ENCODE assay signal across 11 mouse cellular contexts in genomic region chr7:75307570-75308087, GRCm38 (mm10). TPM values are rescaled to one million over a fixed set of nuclear protein-coding genes. Genes with fewer than 3 reads are reported as not detected.
DNase-seq lines count a peak whose midpoint lies in the region; ATAC-seq and TF ChIP-seq lines count a peak whose summit lies in the region.
"Had no signal": no experiment of that assay in that cellular context is flagged by ENCODE, and none has a peak within 500 bp of the region (broad histone marks: within the 10 kb centered on the region; RNA-seq: fewer than 3 reads in every experiment).

No protein-coding gene starts in this region.

- TF ChIP-seq POLR2A in brain, embryonic 14.5 days (IDR thresholded peaks at IDR 0.05; ENCODE audit: borderline replicate concordance, extremely low read depth, insufficient read depth, insufficient read length, poor library complexity, severe bottlenecking): no peak

- no peaks in the 10 kb centered on the region for H3K9me3 ChIP-seq in heart, embryonic 12.5 days (replicated peaks)
- no peaks in the 10 kb centered on the region for H3K9me3 ChIP-seq in forebrain, embryonic 14.5 days (replicated peaks; ENCODE audit: control insufficient read depth, low read length)
- no peaks in the 10 kb centered on the region for H3K9me3 ChIP-seq in midbrain, embryonic 10.5 days (replicated peaks)

- H3K4me2 ChIP-seq in heart, embryonic 12.5 days: peak overlapping the region; percentile 96
- peak overlapping the region; percentile 88 for H3K4me2 ChIP-seq in forebrain, embryonic 14.5 days (ENCODE audit: low read length)

- no peak for TF ChIP-seq CTCF in brain, embryonic 14.5 days (IDR thresholded peaks at IDR 0.05; ENCODE audit: borderline replicate concordance, extremely low read depth, insufficient read depth, insufficient read length)

- DNase-seq in heart, adult 11 months: no peak
- DNase-seq in brain, embryonic 14.5 days (ENCODE audit: low read depth): peak; percentile 12
- no peak for DNase-seq in forebrain, embryonic 14.5 days (ENCODE audit: low spot score)
- no peak for DNase-seq in midbrain, embryonic 10.5 days (ENCODE audit: low spot score)
- no peak for DNase-seq in layer of hippocampus, postnatal 10 days (ENCODE audit: low spot score in 2 of 2)
- DNase-seq in right cerebral cortex, adult 2 months (ENCODE audit: low spot score in 2 of 2): no peak
- DNase-seq: kidney, postnatal 14 days; spleen, adult 18-20 months had no signal

- H3K9ac ChIP-seq in heart, embryonic 12.5 days: no peak overlapping the region
- peak overlapping the region; percentile 18; the same call in 1 of the 2 replicates for H3K9ac ChIP-seq in forebrain, embryonic 14.5 days (ENCODE audit: low read length)

- H3K36me3 ChIP-seq in heart, embryonic 12.5 days: no peaks in the 10 kb centered on the region
- no peaks in the 10 kb centered on the region for H3K36me3 ChIP-seq in forebrain, embryonic 14.5 days (ENCODE audit: control insufficient read depth, insufficient read depth, low read length)
- H3K36me3 ChIP-seq in midbrain, embryonic 10.5 days: no peaks in the 10 kb centered on the region

- H3K27ac ChIP-seq in heart, embryonic 12.5 days (ENCODE audit: poor library complexity, severe bottlenecking): no peak overlapping the region
- H3K27ac ChIP-seq in forebrain, embryonic 14.5 days (ENCODE audit: low read depth, low read length): no peak overlapping the region
- no peak overlapping the region for H3K27ac ChIP-seq in midbrain, embryonic 10.5 days (replicated peaks)

- 46% methylated on average over 8 of the region's 8 CpGs for WGBS in heart, embryonic 12.5 days
- WGBS in forebrain, embryonic 14.5 days: 57% methylated on average over 8 of the region's 8 CpGs
- WGBS in midbrain, embryonic 10.5 days: 56% methylated on average over 8 of the region's 8 CpGs

- peaks cover 50% of the 10 kb centered on the region for H3K27me3 ChIP-seq in heart, embryonic 12.5 days (replicated peaks)
- peaks cover 20% of the 10 kb centered on the region for H3K27me3 ChIP-seq in forebrain, embryonic 14.5 days (replicated peaks; ENCODE audit: control insufficient read depth, insufficient read depth, low read length)
- peaks cover 84% of the 10 kb centered on the region for H3K27me3 ChIP-seq in midbrain, embryonic 10.5 days (ENCODE audit: low read depth, poor library complexity, severe bottlenecking)

- peaks cover 15% of the 10 kb centered on the region for H3K4me1 ChIP-seq in heart, embryonic 12.5 days (replicated peaks)
- no peaks in the 10 kb centered on the region for H3K4me1 ChIP-seq in forebrain, embryonic 14.5 days (ENCODE audit: control insufficient read depth, insufficient read depth, low read length)
- peaks cover 24% of the 10 kb centered on the region for H3K4me1 ChIP-seq in midbrain, embryonic 10.5 days

- H3K4me3 ChIP-seq in heart, embryonic 12.5 days: peak overlapping the region; percentile 48; the same call in 1 of the 2 replicates
- peak overlapping the region; percentile 39 for H3K4me3 ChIP-seq in forebrain, embryonic 14.5 days (ENCODE audit: low read depth, low read length)
- peak overlapping the region; percentile 60 for H3K4me3 ChIP-seq in midbrain, embryonic 10.5 days

- ATAC-seq in heart, embryonic 12.5 days (ENCODE audit: insufficient number of reproducible peaks, low FRiP score): no peak
- no peak for ATAC-seq in forebrain, embryonic 14.5 days
- no peak for ATAC-seq in megakaryocyte, adult 5-6 weeks (ENCODE audit: poor library complexity, severe bottlenecking)

RNA-seq across cellular contexts. Expression of gene Sv2b, which starts 1.4 kb away (rescaled TPM):
- 0.54 and 0.64 TPM in 2 replicates for polyA plus RNA-seq in heart, embryonic 12.5 days (2016; fragmentation: Nextera tagmentation; extraction: Ambion mirVana)
- polyA plus RNA-seq in brain, embryonic 14.5 days (2012; rRNA removed): 4.7 and 7.0 TPM in 2 replicates
- 8.4 and 10.4 TPM in 2 replicates for polyA plus RNA-seq in forebrain, embryonic 14.5 days (2014; fragmentation: Nextera tagmentation; extraction: Ambion mirVana)
- polyA plus RNA-seq in midbrain, embryonic 10.5 days (2016; fragmentation: Nextera tagmentation; extraction: Ambion mirVana): 1.6 and 2.4 TPM in 2 replicates
- total RNA-seq in layer of hippocampus, postnatal 10 days (2021): 100 to 1,000 TPM; 230 to 237 TPM
- total RNA-seq in megakaryocyte, adult 5-6 weeks (2015): 0.59 TPM in 1 of 2 replicates, not detected in the other
- total RNA-seq in megakaryocyte, adult 5-6 weeks (2017): 0.16 TPM in 1 of 2 replicates, not detected in the other
- total RNA-seq: megakaryocyte-erythroid progenitor cell, adult 5-6 weeks had no signal
